Mouse (Mus musculus): ENCODE results near the gene Prss21. TPM values are rescaled to one million over a fixed set of nuclear protein-coding genes. Genes with fewer than 3 reads are reported as not detected.

The Prss21 gene
- polyA plus RNA-seq, 1 experiment from 2014 or later = not detected

- Histone ChIP-seq H3K27ac (ENCODE audit: low read length) (no peak overlapping the region), H3K4me1 (ENCODE audit: control insufficient read depth, insufficient read depth, low read length) (peaks cover 6% of the 10 kb centered on the region; the same call in 1 of the 2 replicates), H3K4me2 (ENCODE audit: low read depth, low read length) (no peak overlapping the region), H3K9ac (ENCODE audit: low read length) (no peak overlapping the region), H3K4me3 (ENCODE audit: low read length) (no peak overlapping the region), H3K9me3 (replicated peaks; ENCODE audit: control insufficient read depth, low read length) (no peaks in the 10 kb centered on the region), H3K36me3 (ENCODE audit: control insufficient read depth, insufficient read depth) (no peaks in the 10 kb centered on the region), H3K27me3 (ENCODE audit: control insufficient read depth, insufficient read depth, low read length) (no peaks in the 10 kb centered on the region)
- no peak for ATAC-seq (replicated peaks; ENCODE audit: extremely low read depth, insufficient read depth, low FRiP score)
- 34% methylated on average over 5 of the region's 5 CpGs for WGBS
These were observed 14.6 kb upstream of the Prss21 start for GRCm38 (mm10) chr17:23853292-23853691.

- no peak overlapping the region for H3K27ac ChIP-seq (ENCODE audit: low read length)
- H3K9ac ChIP-seq (ENCODE audit: low read length) = no peak overlapping the region
- peaks cover 6% of the 10 kb centered on the region; the same call in 1 of the 2 replicates for H3K4me1 ChIP-seq (ENCODE audit: control insufficient read depth, insufficient read depth, low read length)
- no peak overlapping the region for H3K4me3 ChIP-seq (ENCODE audit: low read length)
- H3K9me3 ChIP-seq (replicated peaks; ENCODE audit: control insufficient read depth, low read length) = no peaks in the 10 kb centered on the region
- no peaks in the 10 kb centered on the region for H3K27me3 ChIP-seq (ENCODE audit: control insufficient read depth, insufficient read depth, low read length)
- WGBS = 56% methylated on average over 10 of the region's 10 CpGs
- H3K4me2 ChIP-seq (ENCODE audit: low read depth, low read length) = no peak overlapping the region
- no peaks in the 10 kb centered on the region for H3K36me3 ChIP-seq (ENCODE audit: control insufficient read depth, insufficient read depth)
- ATAC-seq (replicated peaks; ENCODE audit: extremely low read depth, insufficient read depth, low FRiP score) = peak; percentile 45; the same call in 1 of the 2 replicates
These were observed 13.6 kb upstream of the Prss21 start for GRCm38 (mm10) chr17:23854229-23854765.

GRCm38 (mm10) chr17:23857193-23857592 is 10.7 kb upstream of the Prss21 start:
- H3K27ac ChIP-seq (ENCODE audit: low read length) = no peak overlapping the region
- no peak overlapping the region for H3K4me3 ChIP-seq (ENCODE audit: low read length)
- H3K36me3 ChIP-seq (ENCODE audit: control insufficient read depth, insufficient read depth) = no peaks in the 10 kb centered on the region
- H3K9me3 ChIP-seq (replicated peaks; ENCODE audit: control insufficient read depth, low read length) = no peaks in the 10 kb centered on the region
- no peak for ATAC-seq (replicated peaks; ENCODE audit: extremely low read depth, insufficient read depth, low FRiP score)
- no peaks in the 10 kb centered on the region for H3K27me3 ChIP-seq (ENCODE audit: control insufficient read depth, insufficient read depth, low read length)
- H3K4me2 ChIP-seq (ENCODE audit: low read depth, low read length) = no peak overlapping the region
- no peak overlapping the region for H3K9ac ChIP-seq (ENCODE audit: low read length)
- peaks cover 6% of the 10 kb centered on the region; the same call in 1 of the 2 replicates for H3K4me1 ChIP-seq (ENCODE audit: control insufficient read depth, insufficient read depth, low read length)
- WGBS = 81% methylated on average over 6 of the region's 6 CpGs

GRCm38 (mm10) chr17:23857913-23858312 is 9.9 kb upstream of the Prss21 start:
- Histone ChIP-seq H3K27ac (ENCODE audit: low read length) (no peak overlapping the region), H3K4me2 (ENCODE audit: low read depth, low read length) (no peak overlapping the region), H3K36me3 (ENCODE audit: control insufficient read depth, insufficient read depth) (no peaks in the 10 kb centered on the region), H3K4me3 (ENCODE audit: low read length) (no peak overlapping the region), H3K9me3 (replicated peaks; ENCODE audit: control insufficient read depth, low read length) (no peaks in the 10 kb centered on the region), H3K27me3 (ENCODE audit: control insufficient read depth, insufficient read depth, low read length) (no peaks in the 10 kb centered on the region), H3K9ac (ENCODE audit: low read length) (no peak overlapping the region), H3K4me1 (ENCODE audit: control insufficient read depth, insufficient read depth, low read length) (peaks cover 6% of the 10 kb centered on the region; the same call in 1 of the 2 replicates)
- 68% methylated on average over 2 of the region's 2 CpGs for WGBS
- ATAC-seq (replicated peaks; ENCODE audit: extremely low read depth, insufficient read depth, low FRiP score) = no peak

GRCm38 (mm10) chr17:23862926-23863325 is 4.9 kb upstream of the Prss21 start:
- H3K4me3 ChIP-seq (ENCODE audit: low read length) = no peak overlapping the region
- no peak overlapping the region for H3K9ac ChIP-seq (ENCODE audit: low read length)
- no peak overlapping the region for H3K4me2 ChIP-seq (ENCODE audit: low read depth, low read length)
- H3K27ac ChIP-seq (ENCODE audit: low read length) = no peak overlapping the region
- H3K9me3 ChIP-seq (replicated peaks; ENCODE audit: control insufficient read depth, low read length) = peaks cover 7% of the 10 kb centered on the region
- no peaks in the 10 kb centered on the region for H3K27me3 ChIP-seq (ENCODE audit: control insufficient read depth, insufficient read depth, low read length)
- ATAC-seq (replicated peaks; ENCODE audit: extremely low read depth, insufficient read depth, low FRiP score) = no peak
- WGBS = 83% methylated on average over 4 of the region's 4 CpGs
- H3K4me1 ChIP-seq (ENCODE audit: control insufficient read depth, insufficient read depth, low read length) = no peaks in the 10 kb centered on the region
- no peaks in the 10 kb centered on the region for H3K36me3 ChIP-seq (ENCODE audit: control insufficient read depth, insufficient read depth)

GRCm38 (mm10) chr17:23868513-23868912 is 657 bp downstream of the Prss21 start:
- WGBS = 78% methylated on average over 11 of the region's 11 CpGs
- ATAC-seq (replicated peaks; ENCODE audit: extremely low read depth, insufficient read depth, low FRiP score) = no peak
- Histone ChIP-seq H3K36me3 (ENCODE audit: control insufficient read depth, insufficient read depth) (no peaks in the 10 kb centered on the region), H3K4me1 (ENCODE audit: control insufficient read depth, insufficient read depth, low read length) (no peaks in the 10 kb centered on the region), H3K27ac (ENCODE audit: low read length) (no peak overlapping the region), H3K4me3 (ENCODE audit: low read length) (no peak overlapping the region), H3K27me3 (ENCODE audit: control insufficient read depth, insufficient read depth, low read length) (no peaks in the 10 kb centered on the region), H3K9me3 (replicated peaks; ENCODE audit: control insufficient read depth, low read length) (peaks cover 7% of the 10 kb centered on the region), H3K4me2 (ENCODE audit: low read depth, low read length) (no peak overlapping the region), H3K9ac (ENCODE audit: low read length) (no peak overlapping the region)

GRCm38 (mm10) chr17:23873884-23874856 is 6.3 kb downstream of the Prss21 start:
- 35% methylated on average over 8 of the region's 8 CpGs for WGBS
- Histone ChIP-seq H3K9ac (ENCODE audit: low read length) (no peak overlapping the region), H3K9me3 (replicated peaks; ENCODE audit: control insufficient read depth, low read length) (no peaks in the 10 kb centered on the region), H3K27me3 (ENCODE audit: control insufficient read depth, insufficient read depth, low read length) (no peaks in the 10 kb centered on the region), H3K4me2 (ENCODE audit: low read depth, low read length) (no peak overlapping the region), H3K4me1 (ENCODE audit: control insufficient read depth, insufficient read depth, low read length) (no peaks in the 10 kb centered on the region), H3K4me3 (ENCODE audit: low read length) (no peak overlapping the region), H3K27ac (ENCODE audit: low read length) (no peak overlapping the region), H3K36me3 (ENCODE audit: control insufficient read depth, insufficient read depth) (no peaks in the 10 kb centered on the region)
- ATAC-seq (replicated peaks; ENCODE audit: extremely low read depth, insufficient read depth, low FRiP score) = no peak

GRCm38 (mm10) chr17:23876741-23877140 is 8.9 kb downstream of the Prss21 start:
- H3K27ac ChIP-seq (ENCODE audit: low read length) = no peak overlapping the region
- no peak overlapping the region for H3K4me3 ChIP-seq (ENCODE audit: low read length)
- 43% methylated on average over 3 of the region's 3 CpGs for WGBS
- no peak overlapping the region for H3K4me2 ChIP-seq (ENCODE audit: low read depth, low read length)
- ATAC-seq (replicated peaks; ENCODE audit: extremely low read depth, insufficient read depth, low FRiP score) = 0 out of 2 replicates have a peak, but pooled peaks have one; percentile 15
- H3K9me3 ChIP-seq (replicated peaks; ENCODE audit: control insufficient read depth, low read length) = no peaks in the 10 kb centered on the region
- no peaks in the 10 kb centered on the region for H3K27me3 ChIP-seq (ENCODE audit: control insufficient read depth, insufficient read depth, low read length)
- H3K4me1 ChIP-seq (ENCODE audit: control insufficient read depth, insufficient read depth, low read length) = no peaks in the 10 kb centered on the region
- no peak overlapping the region for H3K9ac ChIP-seq (ENCODE audit: low read length)
- H3K36me3 ChIP-seq (ENCODE audit: control insufficient read depth, insufficient read depth) = no peaks in the 10 kb centered on the region

GRCm38 (mm10) chr17:23877166-23877565 is 9.3 kb downstream of the Prss21 start:
- H3K4me2 ChIP-seq (ENCODE audit: low read depth, low read length) = no peak overlapping the region
- H3K27me3 ChIP-seq (ENCODE audit: control insufficient read depth, insufficient read depth, low read length) = no peaks in the 10 kb centered on the region
- ATAC-seq (replicated peaks; ENCODE audit: extremely low read depth, insufficient read depth, low FRiP score) = no peak
- no peak overlapping the region for H3K9ac ChIP-seq (ENCODE audit: low read length)
- H3K4me1 ChIP-seq (ENCODE audit: control insufficient read depth, insufficient read depth, low read length) = no peaks in the 10 kb centered on the region
- H3K36me3 ChIP-seq (ENCODE audit: control insufficient read depth, insufficient read depth) = no peaks in the 10 kb centered on the region
- H3K4me3 ChIP-seq (ENCODE audit: low read length) = no peak overlapping the region
- H3K9me3 ChIP-seq (replicated peaks; ENCODE audit: control insufficient read depth, low read length) = no peaks in the 10 kb centered on the region
- H3K27ac ChIP-seq (ENCODE audit: low read length) = no peak overlapping the region
- 86% methylated on average over 2 of the region's 2 CpGs for WGBS
